Mouse (Mus musculus): ENCODE results near the gene Pop5.

Pop5 gene

DNA sequence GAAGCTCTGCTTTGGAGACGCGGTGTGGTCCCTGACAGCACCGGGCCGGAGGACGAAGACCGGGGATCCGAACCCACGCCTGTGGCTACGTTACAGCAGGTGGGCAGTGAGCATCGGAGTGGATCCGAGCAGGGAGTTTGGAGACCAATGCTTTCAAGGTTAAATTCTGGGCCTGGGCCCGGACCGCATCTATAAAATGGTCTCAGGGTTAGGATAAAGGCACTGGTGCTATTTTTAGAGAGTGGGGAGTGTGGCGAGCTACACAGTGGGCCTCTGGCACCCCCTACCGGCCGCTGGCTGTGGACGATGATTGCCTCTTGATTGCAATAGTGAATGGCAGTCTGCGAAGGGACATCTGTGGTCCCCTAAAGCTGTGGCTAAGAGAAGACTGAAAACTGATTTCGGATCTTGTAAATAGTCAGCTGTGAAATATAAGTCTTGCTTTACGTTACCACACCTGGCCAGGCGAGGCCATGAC, at the start of gene Pop5:
TSS of gene Pop5 (plus strand) at position 51 of the 478 bp plus-strand sequence.
- in situ Hi-C loops (cut with MboI, MseI): no loop called here

GRCm38 (mm10) chr5:115186371-115187073, 49.1 kb upstream of the Pop5 start:
- in situ Hi-C loops (cut with MboI, MseI): no loop called here

DNA sequence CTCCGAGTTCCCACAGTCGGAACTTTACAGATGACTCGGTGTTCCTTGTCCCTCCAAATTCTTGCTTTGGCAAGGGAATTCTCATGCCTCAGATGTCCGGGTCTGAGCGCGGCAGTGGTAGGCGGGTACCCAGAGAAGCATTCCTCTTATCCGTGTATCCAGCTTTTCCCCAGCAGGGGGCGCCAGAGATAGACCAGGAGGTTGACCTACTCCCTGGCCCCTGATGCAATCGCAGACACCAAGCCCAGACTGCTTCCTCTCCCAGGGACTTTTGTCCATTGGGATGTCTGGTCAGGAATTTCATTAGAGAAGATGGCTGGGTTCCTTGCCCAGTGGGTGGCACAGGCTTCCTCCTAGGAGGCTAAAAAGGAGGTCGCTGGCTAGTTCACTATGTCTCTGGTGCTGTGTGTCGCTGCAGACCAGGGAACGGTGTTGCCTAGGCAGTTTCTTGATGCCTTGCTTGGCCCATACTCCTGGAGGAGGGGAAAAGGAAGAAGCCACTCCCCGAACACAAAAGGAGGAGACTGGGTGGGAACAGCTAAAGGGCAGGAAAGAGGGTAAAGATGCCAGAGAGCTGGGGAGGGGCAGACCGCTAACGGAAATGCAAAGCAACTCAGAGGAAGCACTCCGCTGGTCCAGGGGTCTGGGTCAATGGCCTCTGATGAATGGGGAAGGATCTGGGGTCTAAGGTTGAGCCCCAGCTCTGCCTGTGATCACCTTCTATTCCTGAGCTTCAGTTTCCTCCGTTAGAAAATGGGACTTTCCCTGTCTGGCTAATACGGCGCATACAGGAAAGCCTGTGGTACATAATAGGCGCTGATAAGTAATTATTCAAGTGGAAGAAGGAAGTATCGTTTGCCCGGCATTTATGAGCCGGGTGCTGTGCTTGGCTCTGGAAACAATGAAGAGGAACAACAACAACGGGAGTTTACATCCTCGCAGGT, 48.2 kb upstream of the Pop5 start:
- in situ Hi-C loops (cut with MboI, MseI): no loop called here

DNA sequence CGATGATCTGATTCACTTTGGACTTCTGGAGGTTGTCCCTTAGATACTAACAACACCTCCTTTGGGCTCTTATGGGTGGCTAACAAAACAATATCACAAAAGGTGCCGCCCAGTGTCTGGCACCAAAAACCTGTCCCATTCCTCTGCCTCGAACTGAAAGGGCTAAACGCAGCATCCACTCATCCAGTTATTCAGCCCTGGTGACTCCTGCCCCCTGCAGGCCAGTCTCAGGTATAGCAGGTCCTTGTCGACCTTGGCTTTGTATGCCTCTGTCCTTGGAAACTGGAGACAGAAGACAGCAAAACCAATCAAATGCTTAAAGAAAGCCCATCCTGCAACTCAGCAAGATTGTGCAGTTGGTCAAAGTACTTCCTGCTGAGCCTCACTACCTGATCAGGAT, 46.8 kb upstream of the Pop5 start:
- in situ Hi-C loops (cut with MboI, MseI): no loop called here

DNA sequence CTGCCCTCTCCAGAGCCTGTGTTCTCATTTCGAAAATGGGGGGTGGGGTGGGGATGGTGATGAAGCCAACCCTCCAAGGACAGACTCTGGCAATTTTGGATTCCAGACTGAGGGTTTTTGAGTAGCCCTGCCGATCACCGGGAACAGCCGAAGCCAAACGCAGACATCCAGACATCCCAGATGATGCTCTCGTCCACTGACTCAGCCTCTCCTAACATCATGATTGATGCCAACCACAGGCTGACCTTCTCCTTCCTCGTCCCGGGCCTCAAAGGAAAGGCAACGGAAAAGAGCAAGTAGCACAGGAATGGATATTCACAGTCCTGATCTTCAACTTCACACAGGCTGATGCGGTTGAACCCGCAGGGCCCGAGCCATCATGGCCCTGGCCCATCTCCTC, 45.6 kb upstream of the Pop5 start:
- in situ Hi-C loops (cut with MboI, MseI): no loop called here

DNA sequence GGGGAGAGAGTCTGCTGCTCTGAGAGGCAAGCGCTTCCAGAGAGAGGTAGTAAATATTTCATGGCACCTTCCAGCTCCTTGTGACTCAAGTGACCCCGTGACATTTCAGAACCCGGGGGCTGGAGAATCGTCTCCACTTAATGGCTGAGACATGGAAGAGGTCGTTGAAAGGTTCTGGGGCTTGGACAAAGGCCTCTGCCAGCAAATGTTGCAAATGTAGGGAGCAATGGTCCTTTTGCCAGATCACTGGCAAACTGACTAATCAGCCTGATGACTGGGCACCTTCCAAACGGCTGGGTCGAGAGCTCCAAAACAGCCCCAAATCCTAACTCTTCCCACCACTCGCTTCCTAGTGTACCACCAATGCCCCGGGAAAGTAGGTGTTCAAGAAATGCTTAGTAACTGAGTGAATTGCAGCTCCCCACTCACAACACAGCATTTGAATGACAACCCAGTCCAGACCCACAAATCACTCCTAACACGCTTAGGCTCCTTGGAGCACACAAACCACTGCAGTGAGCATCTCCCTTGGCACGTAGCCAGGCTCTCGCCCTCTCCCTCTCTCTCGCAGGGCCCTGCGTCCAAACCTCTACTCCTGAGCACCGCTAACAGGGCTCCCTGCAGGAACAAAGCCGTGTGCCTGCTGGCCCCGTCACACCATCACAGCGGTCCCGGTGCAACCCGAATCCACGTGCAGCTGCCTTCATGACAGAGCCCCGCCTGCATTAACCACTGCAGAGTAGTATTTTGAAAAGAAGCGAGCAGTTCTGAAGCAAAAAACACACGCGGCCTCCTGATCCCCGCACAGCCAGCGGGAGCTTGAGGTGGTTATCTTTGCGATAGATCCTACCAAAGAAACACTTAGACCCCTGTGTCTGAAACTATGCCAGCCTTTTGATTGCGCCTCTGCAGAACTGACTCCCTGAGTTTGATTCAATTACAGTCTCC, 43.5 kb upstream of the Pop5 start:
- in situ Hi-C loops (cut with MboI, MseI): no loop called here

DNA sequence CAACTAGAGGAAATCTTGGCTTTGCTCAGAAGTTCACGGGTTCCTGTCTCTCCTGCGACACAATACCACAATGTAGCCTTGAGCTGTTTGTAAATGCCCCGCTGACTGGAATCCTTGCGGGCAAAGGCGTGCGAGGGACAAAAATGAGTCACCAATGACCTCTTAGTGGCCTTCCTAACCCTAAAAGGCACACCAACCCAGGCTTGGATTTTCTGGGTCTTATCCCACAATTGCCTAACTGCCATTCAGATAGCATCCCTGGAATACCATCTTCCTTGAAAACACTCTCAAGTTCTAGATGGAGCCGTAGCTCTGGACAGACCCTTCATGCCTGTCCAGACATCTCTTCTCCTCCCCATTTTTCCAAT, 42.8 kb upstream of the Pop5 start:
- in situ Hi-C loops (cut with MboI, MseI): no loop called here

DNA sequence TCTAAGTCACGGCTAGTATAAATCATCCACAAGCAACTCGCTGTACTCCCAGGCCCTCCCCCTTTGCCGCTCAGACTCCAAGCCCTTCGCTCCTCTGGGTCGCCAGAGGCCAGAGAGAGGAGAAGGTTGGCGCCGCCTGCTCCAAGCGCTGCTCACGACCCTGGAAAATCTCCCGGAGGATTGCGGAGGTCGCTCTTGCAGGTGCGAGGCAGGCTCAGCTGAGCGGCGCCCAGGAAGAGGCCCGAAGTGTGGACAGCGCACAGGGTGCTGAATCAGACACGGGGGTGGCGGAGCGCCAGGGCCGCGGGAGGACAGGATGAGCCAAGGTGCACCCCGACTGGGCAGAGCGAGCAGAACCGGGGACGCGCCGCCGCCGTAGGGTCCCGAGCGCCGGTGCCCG, 42.4 kb upstream of the Pop5 start:
- in situ Hi-C loops (cut with MboI, MseI): no loop called here

DNA sequence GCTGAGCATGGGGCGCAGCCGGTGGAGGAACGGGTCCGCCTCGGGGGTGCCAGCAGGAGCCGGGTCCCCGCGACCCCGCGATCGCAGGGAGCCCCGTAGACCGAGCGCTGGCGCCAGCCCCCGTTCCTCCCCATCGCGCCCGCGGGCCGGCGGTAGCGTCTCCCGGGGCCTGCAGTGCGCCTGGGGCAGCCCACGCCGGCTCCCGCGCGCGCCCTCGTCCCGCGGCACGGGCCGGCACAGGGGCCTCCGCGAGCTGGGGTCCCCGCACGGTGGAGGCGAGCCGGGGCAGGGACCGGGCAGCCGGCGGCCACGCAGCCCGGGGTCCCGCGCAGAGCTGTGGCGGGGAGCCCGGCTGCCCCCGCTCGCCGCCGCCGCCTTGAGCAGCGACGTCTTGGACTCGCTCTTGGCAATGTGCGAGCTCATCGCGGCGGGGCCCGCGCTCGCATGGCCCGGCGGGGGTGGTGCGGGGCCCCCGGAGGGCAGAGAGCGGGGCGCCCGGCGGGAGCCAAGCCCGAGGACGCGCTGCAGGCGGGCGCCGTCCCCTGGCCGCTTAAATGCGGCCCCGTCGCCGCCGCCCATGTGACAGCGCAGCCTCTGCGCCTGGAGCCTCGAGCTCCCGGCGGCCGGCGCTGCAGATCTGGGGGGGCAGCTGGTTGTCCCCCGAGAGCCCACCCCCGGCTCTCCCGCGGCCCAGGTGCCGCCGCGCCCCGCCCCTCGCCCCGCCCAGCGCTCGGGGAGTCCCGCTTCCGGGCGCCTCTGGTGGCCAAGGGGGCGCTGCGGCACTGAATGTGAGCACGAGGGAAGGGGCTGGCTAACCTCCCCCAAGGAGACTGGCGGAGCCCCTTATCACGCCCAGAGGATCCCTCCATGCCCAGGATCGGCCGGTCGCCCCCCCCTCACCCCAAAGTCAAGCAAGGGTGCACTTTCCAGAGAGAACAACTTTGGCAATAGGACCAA, 41.7 kb upstream of the Pop5 start, which contains the start of gene Cabp1:
TSS of gene Cabp1 (minus strand) at position 713 of the 957 bp plus-strand sequence.
- in situ Hi-C loops (cut with MboI, MseI): no loop called here

DNA sequence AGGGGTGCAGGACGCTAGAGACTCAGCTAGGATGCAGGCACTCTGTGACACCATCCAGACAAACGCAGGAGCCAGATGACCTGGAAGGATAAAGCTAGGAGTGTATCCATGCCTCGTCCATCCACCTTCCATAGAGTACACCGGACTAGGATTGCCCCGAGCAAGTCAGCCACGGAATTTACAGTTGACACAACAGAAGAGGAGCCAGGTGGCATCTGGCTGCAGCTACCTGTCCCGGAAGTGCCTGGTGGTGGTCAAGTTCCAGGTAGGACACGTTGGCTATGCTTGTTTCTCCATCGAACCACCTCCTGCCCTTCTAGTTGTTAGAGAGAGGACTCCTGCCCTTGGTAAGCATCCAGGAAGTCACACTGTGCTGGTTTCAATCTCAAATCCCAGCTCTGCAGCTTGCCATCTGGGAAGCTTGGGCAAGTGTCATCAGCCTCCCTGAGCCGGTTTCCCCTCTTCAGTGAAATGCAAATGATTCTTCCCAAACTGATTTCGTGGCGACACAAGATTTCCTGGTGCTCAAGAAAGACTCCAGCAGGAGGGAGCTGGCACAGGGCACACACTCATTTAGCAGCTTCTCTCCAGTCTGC, 40.9 kb upstream of the Pop5 start:
- in situ Hi-C loops (cut with MboI, MseI): no loop called here

DNA sequence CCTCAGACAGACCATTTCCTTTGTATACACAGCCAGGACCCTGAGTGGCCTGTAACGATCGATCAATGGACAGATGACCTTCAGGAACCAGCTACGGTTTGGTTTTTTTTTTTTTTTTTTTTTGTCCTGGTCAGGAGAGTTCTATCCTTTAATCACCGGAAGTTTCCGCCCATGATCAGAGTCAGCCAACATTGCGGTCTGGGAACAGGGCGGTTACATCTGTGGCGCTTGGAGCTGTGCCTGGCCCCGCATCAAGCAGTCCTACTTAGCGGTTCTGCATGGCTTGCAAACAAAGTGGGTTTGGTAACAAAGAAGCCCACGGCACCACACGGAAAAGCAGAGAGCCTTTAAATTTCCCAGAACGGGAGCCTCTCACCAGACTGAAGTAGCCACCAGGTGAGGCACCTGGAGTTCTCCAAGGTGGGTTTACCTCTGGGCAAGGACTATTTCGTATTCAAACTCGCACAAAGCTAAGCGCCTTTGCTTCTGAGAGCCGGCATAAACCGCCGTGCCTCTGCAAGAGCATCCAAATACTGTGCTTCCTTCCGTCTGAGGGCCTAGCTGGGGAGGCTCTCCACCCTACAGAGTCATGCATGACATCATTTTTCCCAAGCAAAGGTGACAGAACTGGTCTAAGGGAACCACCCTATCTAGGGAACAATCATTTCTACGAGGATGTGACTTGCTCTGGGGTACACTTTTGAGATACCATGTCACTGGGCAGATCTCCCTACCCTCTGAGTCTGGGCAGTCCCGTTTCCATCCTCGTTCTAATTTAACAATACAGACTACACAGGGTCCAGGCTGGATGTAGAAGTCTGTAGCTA, 31.7 kb upstream of the Pop5 start:
- in situ Hi-C loops (cut with MboI, MseI): no loop called here

DNA sequence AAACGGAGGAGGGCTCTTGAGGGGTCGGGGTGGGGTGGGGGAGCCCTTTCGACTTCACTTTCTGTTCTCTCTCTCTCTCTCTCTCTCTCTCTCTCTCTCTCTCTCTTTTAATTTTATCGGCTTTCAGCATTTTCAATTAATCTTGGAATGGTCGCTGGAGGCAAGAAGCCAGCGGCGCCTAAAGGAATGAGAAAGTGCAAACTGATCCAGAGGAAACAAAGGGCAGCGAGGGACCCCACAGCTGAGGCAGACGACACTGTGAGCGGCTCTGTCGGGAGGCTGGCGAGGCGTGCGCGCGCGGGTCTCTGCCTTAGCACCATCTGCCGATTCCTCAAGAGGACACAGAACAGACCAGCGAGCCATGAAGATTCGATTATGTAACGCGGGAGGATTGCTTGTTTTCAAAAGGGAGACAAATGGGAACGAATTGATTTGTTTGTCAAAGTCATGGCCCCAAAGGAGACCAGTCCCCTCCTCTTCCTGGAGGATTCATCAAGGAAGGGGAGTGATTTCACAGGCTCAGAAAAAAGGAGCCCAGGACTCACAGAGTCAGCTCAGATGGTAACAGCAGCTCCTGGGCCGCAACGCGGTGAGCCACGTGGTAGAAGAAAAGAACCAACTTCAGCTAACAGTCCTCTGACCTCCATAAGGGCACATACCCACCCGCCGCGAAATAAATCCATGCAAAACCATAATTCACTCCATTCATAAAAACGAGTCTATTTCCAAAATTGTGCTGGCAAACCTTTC, 30.9 kb upstream of the Pop5 start:
- in situ Hi-C loops (cut with MboI, MseI): no loop called here

- in situ Hi-C loops (cut with MboI, MseI): no loop called here
Observed at GRCm38 (mm10) chr5:115207244-115207643, 28.4 kb upstream of the Pop5 start.

GRCm38 (mm10) chr5:115207892-115208291, 27.7 kb upstream of the Pop5 start:
- in situ Hi-C loops (cut with MboI, MseI): no loop called here

GRCm38 (mm10) chr5:115208601-115209000, 27.0 kb upstream of the Pop5 start:
- in situ Hi-C loops (cut with MboI, MseI): no loop called here

DNA sequence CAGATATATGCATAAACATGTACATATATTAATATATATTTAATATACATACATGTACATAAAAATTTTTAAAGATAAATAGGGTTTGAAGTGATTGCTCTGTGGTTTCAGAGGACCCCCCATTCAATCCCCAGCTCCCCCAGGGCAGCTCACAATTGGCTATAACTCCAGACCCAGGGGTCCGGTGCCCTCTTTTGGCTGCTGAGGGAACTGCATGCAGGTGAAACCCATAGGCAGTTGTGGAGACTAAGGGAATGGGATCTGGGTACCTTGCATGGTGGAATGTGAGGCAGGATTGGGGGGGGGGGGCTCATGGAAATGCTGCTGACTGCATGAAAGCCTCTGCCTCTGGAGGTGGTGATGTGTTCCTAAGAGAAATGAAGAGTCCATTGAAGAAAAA, 25.3 kb upstream of the Pop5 start:
- in situ Hi-C loops (cut with MboI, MseI): no loop called here

- in situ Hi-C loops (cut with MboI, MseI): no loop called here
Observed at GRCm38 (mm10) chr5:115212451-115212850, 23.2 kb upstream of the Pop5 start.

DNA sequence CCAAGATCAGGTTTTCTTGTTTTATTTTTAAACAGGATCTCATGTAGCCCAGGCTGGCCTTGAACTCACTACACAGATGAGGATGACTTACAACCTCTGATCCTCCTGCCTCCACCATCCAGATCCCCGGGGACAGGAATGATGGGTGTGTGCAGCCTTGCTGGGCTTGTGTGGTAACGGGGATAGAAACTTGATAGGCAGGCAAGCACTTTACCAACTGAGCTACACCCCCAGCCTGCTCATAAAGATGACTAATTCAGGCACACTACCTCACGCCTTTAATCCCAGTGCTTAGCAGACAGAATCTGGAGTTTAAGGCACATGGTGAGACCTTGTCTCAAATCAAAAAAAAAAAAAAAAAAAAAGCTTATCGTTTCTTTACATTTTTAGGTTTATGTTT, 22.8 kb upstream of the Pop5 start:
- in situ Hi-C loops (cut with MboI, MseI): no loop called here
